Mouse (Mus musculus): Measurements from ENCODE around the gene Tns2.
"Not testable (repeated sequence)": the region's sequence is repeated elsewhere in the genome, so short reads cannot be mapped to it uniquely, and the experiment has no call there.

The Tns2 gene

DNA sequence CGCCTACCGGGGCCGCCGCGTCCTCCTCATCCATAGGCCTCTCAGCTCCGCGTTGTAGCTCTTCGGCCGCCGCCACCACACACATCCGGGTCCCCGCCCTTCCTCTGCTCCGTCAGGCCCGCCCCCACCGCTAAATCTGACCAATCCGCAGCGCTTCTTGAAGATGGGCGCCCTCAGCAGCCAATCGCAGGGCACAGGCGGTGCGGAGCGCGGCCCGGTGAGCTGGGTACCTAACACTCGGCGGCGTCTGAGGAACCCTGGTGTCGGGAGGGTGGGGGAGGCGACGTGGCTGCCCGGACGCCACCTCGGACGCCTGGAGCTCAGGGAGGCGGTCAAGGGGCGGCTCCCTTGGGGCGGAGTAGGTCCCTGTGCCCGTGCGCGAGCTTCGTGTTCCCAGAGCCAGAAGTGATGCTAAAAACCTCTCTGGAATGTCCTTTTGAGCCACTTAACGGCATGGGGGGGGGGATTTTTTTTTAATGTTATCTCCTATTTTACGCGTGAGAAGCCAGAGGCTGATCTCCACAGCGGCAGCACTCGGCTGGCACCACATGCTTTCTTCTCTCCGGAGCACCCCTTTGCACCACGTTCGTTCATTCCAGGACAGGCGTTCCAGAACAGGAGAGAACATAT is 36.0 kb downstream of the Tns2 start, which contains the start of gene Spryd3:
Gene Spryd3 (minus strand): TSS at position 106 of the 630 bp plus-strand sequence.
- DNase-seq (ENCODE audit: low read depth, low spot score): peak; percentile 94

- DNase-seq (ENCODE audit: low read depth, low spot score): no peak
Measured at GRCm38 (mm10) chr15:102141120-102141519, 40.9 kb downstream of the Tns2 start.

GRCm38 (mm10) chr15:102142914-102143912 is 43.0 kb downstream of the Tns2 start:
- DNase-seq (ENCODE audit: low read depth, low spot score): peak; percentile 75

- peak; percentile 57 for DNase-seq (ENCODE audit: low read depth, low spot score)
Measured at GRCm38 (mm10) chr15:102144274-102144711, 44.1 kb downstream of the Tns2 start, which contains the start of gene Igfbp6. Gene Igfbp6 (plus strand): TSS chr15:102144362.

DNA sequence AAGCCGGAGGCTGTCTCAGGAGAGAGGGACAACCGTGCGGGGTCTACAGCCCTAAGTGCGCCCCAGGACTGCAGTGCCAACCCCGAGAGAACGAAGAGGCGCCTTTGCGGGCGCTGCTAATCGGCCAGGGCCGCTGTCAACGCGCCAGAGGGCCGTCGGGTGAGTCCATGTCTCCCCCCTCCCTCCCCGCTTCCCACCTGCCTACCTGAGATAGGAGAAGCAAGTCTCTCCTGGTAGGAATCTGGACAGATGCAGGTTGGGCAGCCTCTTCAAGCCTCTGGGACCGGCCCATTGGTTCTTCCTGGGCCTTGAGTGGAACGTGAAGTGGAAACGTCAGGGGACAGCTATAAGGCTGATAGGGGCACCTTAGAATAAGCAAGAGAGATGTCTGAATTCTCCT is 44.5 kb downstream of the Tns2 start:
- no peak for DNase-seq (ENCODE audit: low read depth, low spot score)

DNA sequence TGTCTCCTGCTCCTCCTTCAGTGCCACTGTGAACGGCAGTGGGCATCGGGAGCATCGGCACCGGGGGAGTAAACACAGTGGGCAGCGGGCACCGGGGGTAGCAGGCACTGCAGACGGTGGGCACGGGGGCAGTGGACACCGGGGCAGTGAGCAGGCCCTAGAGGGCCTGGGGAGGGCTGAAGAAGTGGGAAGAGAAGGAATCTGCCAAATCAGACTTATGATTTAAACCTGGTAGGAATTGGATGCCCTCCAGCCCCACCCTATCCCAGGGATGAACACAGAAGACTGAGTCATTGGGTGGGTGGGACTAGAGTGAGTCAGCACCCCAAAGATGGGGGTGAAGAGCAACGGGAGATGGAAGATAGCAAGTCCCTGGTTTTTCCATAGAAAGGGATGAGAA is 45.1 kb downstream of the Tns2 start:
- peak; percentile 69 for DNase-seq (ENCODE audit: low read depth, low spot score)

- DNase-seq (ENCODE audit: low read depth, low spot score): no peak
Measured at GRCm38 (mm10) chr15:102146089-102146488, 45.9 kb downstream of the Tns2 start.

GRCm38 (mm10) chr15:102146882-102147281 is 46.7 kb downstream of the Tns2 start:
- peak; percentile 28 for DNase-seq (ENCODE audit: low read depth, low spot score)

DNA sequence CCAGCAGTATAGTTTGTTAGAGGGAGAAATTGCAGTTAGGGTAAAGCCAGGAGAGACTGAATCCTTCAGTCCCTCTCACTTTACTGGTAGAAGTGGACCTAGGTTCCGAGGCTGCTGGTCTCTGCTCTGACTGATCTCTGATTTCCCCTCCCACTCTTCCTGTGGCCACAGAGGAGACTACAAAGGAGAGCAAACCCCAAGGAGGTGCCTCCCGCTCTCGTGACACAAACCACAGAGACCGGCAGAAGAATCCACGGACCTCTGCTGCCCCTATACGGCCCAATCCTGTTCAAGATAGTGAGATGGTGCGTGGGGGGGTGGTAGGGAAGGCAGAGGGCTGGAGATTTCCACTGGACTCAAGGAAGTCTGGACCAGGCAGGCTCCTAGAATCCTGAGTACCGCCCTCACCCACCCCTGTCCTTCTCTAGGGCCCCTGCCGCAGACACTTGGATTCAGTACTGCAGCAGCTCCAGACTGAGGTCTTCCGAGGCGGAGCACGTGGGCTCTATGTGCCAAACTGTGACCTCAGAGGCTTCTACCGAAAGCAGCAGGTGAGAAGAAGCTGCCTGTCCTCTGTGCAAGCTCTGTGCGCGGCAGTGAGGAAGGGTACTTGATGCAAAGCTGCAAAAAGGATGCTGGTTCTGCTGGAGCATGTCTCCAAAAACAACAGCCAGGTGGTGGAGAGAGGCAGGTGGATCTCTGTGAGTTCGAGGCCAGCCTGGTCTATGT is 47.6 kb downstream of the Tns2 start:
- no peak for DNase-seq (ENCODE audit: low read depth, low spot score)

- no peak for DNase-seq (ENCODE audit: low read depth, low spot score)
Measured at GRCm38 (mm10) chr15:102149561-102149960, 49.3 kb downstream of the Tns2 start.

- peak; percentile 40 for DNase-seq (ENCODE audit: low read depth, low spot score)
Measured at GRCm38 (mm10) chr15:102150301-102151135, 50.3 kb downstream of the Tns2 start, which contains the start of gene Soat2. Gene Soat2 (plus strand): TSS chr15:102150526.

DNA sequence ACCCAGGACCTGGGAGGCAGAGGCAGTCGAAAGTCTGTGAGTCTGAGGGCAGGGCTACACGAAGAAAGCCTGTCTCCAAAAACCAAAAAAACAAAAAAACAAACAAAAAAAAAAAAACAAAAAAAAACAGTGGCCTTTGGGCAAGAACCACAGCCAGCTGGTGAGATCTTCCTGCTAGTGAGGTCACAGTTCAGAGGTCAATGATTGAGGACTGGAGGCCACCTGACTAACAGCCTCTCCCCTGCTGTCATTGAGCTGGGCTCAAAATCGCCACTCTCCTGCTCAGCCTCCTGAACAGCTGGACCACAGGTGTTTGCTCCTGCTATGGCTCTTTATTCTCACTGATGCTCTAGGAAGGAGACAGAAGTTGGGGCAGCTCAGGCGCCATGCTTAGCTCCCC is 52.4 kb downstream of the Tns2 start:
- DNase-seq (ENCODE audit: low read depth, low spot score): no peak

GRCm38 (mm10) chr15:102155006-102155405 is 54.8 kb downstream of the Tns2 start:
- not testable (repeated sequence) for DNase-seq (ENCODE audit: low read depth, low spot score)

GRCm38 (mm10) chr15:102156836-102157235 is 56.6 kb downstream of the Tns2 start:
- no peak for DNase-seq (ENCODE audit: low read depth, low spot score)

- no peak for DNase-seq (ENCODE audit: low read depth, low spot score)
Measured at GRCm38 (mm10) chr15:102160415-102161060, 60.3 kb downstream of the Tns2 start.

DNA sequence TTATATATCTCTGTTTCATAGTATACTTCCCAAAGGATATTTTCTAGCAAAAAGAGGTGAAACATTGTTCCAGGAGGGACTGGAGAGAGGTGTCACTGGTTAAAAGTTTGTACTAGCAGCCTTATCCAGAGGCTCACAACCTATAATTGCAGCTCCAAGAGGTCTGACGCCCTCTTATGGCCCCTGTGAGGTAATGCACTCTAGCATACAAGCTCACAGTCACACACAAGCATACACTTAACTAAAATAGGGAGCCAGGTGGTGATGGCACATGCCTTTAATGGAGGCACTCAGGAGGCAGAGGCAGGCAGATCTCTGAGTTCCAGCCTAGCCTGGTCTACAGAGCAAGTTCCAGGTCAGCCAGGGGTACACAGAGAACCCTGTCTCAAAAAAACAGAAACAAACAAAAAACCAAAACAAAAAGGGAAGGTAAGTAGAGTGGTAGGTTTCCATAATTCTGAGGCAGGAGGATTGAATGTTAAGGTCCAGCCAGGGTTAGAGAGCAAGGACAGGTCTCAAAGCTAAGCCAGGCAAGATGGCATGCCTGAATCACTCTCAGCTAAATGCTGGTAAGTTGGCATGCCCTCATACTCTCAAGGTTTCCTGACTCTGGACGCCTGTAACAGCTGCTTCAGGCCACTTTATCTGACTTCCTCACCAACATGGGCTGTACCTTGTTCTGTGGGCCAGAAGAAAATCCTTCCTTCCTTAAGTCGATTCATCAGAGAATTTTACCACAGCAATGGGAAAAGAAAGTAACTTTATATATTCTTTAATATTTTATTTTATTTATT is 63.9 kb downstream of the Tns2 start:
- DNase-seq (ENCODE audit: low read depth, low spot score): no peak

GRCm38 (mm10) chr15:102165468-102166100 is 65.4 kb downstream of the Tns2 start:
- DNase-seq (ENCODE audit: low read depth, low spot score): no peak
